Mouse (Mus musculus) limb, embryonic 12.5 days (tissue): ENCODE data around the gene Mthfsd. TPM values are rescaled to one million over a fixed set of nuclear protein-coding genes. Genes with fewer than 3 reads are reported as not detected.

Source experiments
- ATAC-seq: fragments of 200-750 bp; cut with Nextera tagmentation; 2 replicates; pipeline ENCODE4 v1.8.0; 2017; ENCODE audit warnings: low read depth, moderate TSS enrichment; ENCODE audit not compliant: insufficient number of reproducible peaks, insufficient read depth, low FRiP score, low TSS enrichment
- H3K27ac ChIP-seq: fragments of 300-500 bp; sonication (generic); 2 replicates; pipeline ENCODE4 v1.5.1; 2016; ENCODE audit warnings: mild to moderate bottlenecking, moderate library complexity
- H3K27me3 ChIP-seq: fragments of 300-500 bp; sonication (generic); 2 replicates; pipeline ENCODE4 v1.6.1; 2016; ENCODE audit warnings: mild to moderate bottlenecking, moderate library complexity
- H3K36me3 ChIP-seq: fragments of 300-500 bp; sonication (generic); 2 replicates; pipeline ENCODE4 v1.6.1; 2016; ENCODE audit warnings: mild to moderate bottlenecking, moderate library complexity
- H3K4me1 ChIP-seq: fragments of 300-500 bp; sonication (generic); replicated peaks from 2 replicates; pipeline ENCODE4 v1.6.1; 2016
- H3K4me2 ChIP-seq: fragments of 300-500 bp; sonication (generic); 2 replicates; pipeline ENCODE4 v1.6.1; 2016; ENCODE audit warnings: mild to moderate bottlenecking, moderate library complexity
- H3K4me3 ChIP-seq: fragments of 300-500 bp; sonication (generic); replicated peaks from 2 replicates; pipeline ENCODE4 v1.5.1; 2016; ENCODE audit warnings: mild to moderate bottlenecking
- H3K9ac ChIP-seq: fragments of 300-500 bp; sonication (generic); replicated peaks from 2 replicates; pipeline ENCODE4 v1.6.1; 2016; ENCODE audit warnings: mild to moderate bottlenecking, moderate library complexity
- H3K9me3 ChIP-seq: fragments of 300-500 bp; sonication (generic); 2 replicates; pipeline ENCODE4 v1.6.1; 2016; ENCODE audit warnings: mild to moderate bottlenecking, moderate library complexity
- WGBS: fragments of 180-500 bp; shearing (Covaris S2); methylation state at CpG from one replicate; pipeline ENCODE4 v1.1.7; 2016; 5-methylcytosine and 5-hydroxymethylcytosine counted together
- microRNA-seq: library from miRNA; unstranded; fragments of <30 nt; microRNA quantifications from one replicate; pipeline ENCODE4, GENCODE M21; 2017
- polyA plus RNA-seq: library from polyadenylated mRNA; unstranded; fragments of >200 nt; fragmentation: Nextera tagmentation; extraction: Ambion mirVana; gene quantifications from 2 replicates; pipeline ENCODE4 v1.2.1, GENCODE M21; 2016

Mthfsd gene
- polyA plus RNA-seq, 1 experiment from 2014 or later: 71.7 TPM

DNA sequence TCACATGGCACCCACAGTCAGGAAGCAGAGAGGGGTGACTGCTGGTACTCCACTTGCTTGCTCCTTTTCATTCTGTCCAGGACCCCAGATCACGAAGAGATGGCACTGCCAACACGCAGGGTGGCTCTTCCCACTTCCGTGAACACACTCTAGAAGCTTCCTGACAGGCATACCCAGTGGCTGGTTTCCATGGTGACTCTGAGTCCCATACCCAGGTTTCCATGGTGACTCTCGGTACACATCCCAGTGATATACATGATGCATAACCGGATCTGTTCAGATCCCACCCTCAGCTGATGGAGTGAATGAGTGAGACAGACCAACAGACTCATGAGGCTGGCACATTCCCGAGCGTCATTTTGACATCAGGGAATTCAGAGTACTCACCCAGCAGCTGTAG is 49.1 kb downstream of the Mthfsd start:
- H3K4me1 ChIP-seq: 0 out of 2 replicates have a peak, but pooled peaks cover 3% of the 10 kb centered on the region
- ATAC-seq: no peak
- no peaks in the 10 kb centered on the region for H3K36me3 ChIP-seq
- H3K4me3 ChIP-seq: no peak overlapping the region
- H3K27ac ChIP-seq: no peak overlapping the region
- no peak overlapping the region for H3K9ac ChIP-seq
- WGBS: 89% methylated on average over 7 of the region's 7 CpGs
- H3K27me3 ChIP-seq: peaks cover 68% of the 10 kb centered on the region
- H3K9me3 ChIP-seq: no peaks in the 10 kb centered on the region
- H3K4me2 ChIP-seq: no peak overlapping the region

DNA sequence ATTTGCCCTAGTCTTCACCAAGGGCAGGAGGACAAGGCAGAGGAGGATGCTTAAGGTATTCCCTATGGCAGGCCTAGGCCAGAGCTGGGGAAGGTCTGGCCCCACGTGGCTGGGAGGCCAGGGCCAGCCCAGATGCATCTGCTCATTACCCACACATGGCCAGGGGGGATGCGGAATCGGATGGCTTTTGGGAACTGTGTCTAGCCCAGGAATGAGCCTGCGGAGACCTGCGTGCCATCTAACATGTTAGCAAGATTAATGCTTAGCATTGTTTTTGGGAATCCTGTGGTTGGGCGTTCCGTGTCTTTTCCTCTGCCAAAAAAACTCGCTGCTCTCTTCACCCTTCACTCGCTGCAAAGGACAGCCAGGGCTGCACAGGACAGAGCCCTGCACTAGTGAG is 50.1 kb downstream of the Mthfsd start:
- Histone ChIP-seq H3K4me3 (no peak overlapping the region), H3K27me3 (peaks cover 74% of the 10 kb centered on the region), H3K4me2 (no peak overlapping the region), H3K9ac (no peak overlapping the region), H3K9me3 (no peaks in the 10 kb centered on the region), H3K36me3 (no peaks in the 10 kb centered on the region), H3K4me1 (0 out of 2 replicates have a peak, but pooled peaks cover 3% of the 10 kb centered on the region), H3K27ac (no peak overlapping the region)
- ATAC-seq: no peak
- WGBS: 59% methylated on average over 9 of the region's 9 CpGs

DNA sequence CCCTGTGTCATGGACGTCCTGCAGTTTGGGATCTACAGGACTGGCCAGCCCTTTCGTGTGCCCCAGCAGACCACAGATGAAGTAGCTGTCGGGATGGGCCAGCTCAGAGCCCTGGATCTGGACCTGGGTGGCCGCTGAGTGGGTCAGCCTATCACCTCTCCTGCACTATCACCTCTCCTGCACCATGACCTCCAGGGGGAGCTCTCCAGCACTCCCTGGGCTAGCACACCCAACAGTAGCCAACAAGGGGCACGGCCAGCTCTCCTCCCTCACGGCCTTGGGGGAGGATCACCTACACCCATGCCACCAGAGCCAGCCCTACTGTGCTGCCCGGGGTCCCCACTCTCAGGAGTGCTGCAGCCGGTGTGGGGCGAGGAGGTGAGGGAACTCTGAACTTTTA is 60.8 kb downstream of the Mthfsd start:
- Histone ChIP-seq H3K4me2 (no peak overlapping the region), H3K27ac (no peak overlapping the region), H3K27me3 (peaks cover 45% of the 10 kb centered on the region), H3K4me1 (peaks cover 11% of the 10 kb centered on the region), H3K4me3 (no peak overlapping the region), H3K9me3 (peaks cover 6% of the 10 kb centered on the region; the same call in 1 of the 2 replicates), H3K9ac (no peak overlapping the region), H3K36me3 (no peaks in the 10 kb centered on the region)
- ATAC-seq: no peak
- whole genome bisulfite sequencing: 63% methylated on average over 9 of the region's 9 CpGs

DNA sequence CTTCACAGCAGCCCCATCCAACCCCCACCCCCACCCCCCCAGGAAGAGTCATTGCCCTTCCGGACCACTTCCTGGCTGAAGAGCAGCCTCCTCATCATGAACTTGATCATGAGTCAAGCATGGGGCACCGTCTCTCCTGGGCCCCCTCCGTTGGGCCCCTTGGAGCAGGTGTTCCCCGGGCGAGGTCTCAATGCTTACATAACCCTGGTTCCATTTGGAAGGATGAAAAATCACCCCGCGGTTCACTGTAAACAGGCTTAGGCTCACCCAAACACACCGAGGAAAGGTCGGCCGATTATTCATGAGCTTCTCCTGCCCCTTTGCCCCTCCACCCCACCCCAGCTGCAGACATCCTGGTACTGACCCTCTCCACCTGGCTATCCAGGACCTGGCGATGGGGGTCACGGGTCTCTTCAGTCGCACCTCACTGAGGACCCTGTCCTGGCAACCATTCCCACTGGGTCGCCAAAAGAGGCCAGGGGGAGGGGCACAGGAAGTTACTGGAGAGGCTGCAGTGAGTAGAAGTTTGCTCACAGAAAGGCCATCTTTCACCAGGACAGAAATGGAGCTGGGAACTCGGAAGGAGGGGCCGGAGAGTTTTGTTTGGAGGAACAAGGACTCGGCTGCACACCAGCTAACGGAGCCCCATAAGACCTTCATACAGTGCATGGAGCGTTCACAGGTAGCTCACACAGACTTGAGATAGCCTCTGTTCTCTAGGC is 64.3 kb downstream of the Mthfsd start:
- 56% methylated on average over 19 of the region's 19 CpGs for WGBS
- ATAC-seq: no peak
- Histone ChIP-seq H3K4me1 (peaks cover 5% of the 10 kb centered on the region; the same call in 1 of the 2 replicates), H3K4me3 (no peak overlapping the region), H3K27ac (no peak overlapping the region), H3K9me3 (peaks cover 6% of the 10 kb centered on the region; the same call in 1 of the 2 replicates), H3K4me2 (no peak overlapping the region), H3K27me3 (peaks cover 60% of the 10 kb centered on the region), H3K36me3 (no peaks in the 10 kb centered on the region), H3K9ac (no peak overlapping the region)

Small RNA genes within 50 kb of the gene (microRNA-seq; reads per million reads assigned to microRNA genes)
- gene Gm27530: not detected

Other genes starting within 250 kb of the Mthfsd start
- 0.33 and 1.4 TPM in 2 replicates for gene Foxf1, start 24.0 kb downstream of the Mthfsd start, polyA plus RNA-seq
- 6.0 and 8.6 TPM in 2 replicates for gene Foxc2, start 7.8 kb upstream of the Mthfsd start, polyA plus RNA-seq
- 0.08 TPM in 2 replicates for gene Foxl1, start 19.5 kb upstream of the Mthfsd start, polyA plus RNA-seq